Mouse (Mus musculus) stomach, embryonic 15.5 days (tissue): ENCODE measurements at regions not wholly inside any gene's neighbourhood (a gene's known extent, or its start where the extent isn't known, plus 50 kb on each side); places are given as distances from the start of the nearest gene placed in this dataset.

Source experiments
- ATAC-seq: fragments of 200-750 bp; cut with Nextera tagmentation; 2 replicates; pipeline ENCODE4 v1.8.0; 2017; ENCODE audit warnings: low read depth, moderate number of reproducible peaks, moderate TSS enrichment; ENCODE audit not compliant: insufficient read depth, low FRiP score
- H3K27ac ChIP-seq: fragments of 300-500 bp; sonication (generic); 2 replicates; pipeline ENCODE4 v1.5.1; 2015; ENCODE audit warnings: mild to moderate bottlenecking, inconsistent platforms
- H3K27me3 ChIP-seq: fragments of 300-500 bp; sonication (generic); replicated peaks from 2 replicates; pipeline ENCODE4 v1.6.1; 2015; ENCODE audit warnings: inconsistent platforms
- H3K36me3 ChIP-seq: fragments of 300-500 bp; sonication (generic); 2 replicates; pipeline ENCODE4 v1.6.1; 2015; ENCODE audit warnings: inconsistent platforms
- H3K4me1 ChIP-seq: fragments of 300-500 bp; sonication (generic); 2 replicates; pipeline ENCODE4 v1.6.1; 2015; ENCODE audit warnings: inconsistent platforms
- H3K4me2 ChIP-seq: fragments of 300-500 bp; sonication (generic); 2 replicates; pipeline ENCODE4 v1.6.1; 2015; ENCODE audit warnings: mild to moderate bottlenecking, inconsistent platforms
- H3K4me3 ChIP-seq: fragments of 300-500 bp; sonication (generic); replicated peaks from 2 replicates; pipeline ENCODE4 v1.5.1; 2015; ENCODE audit warnings: inconsistent platforms
- H3K9ac ChIP-seq: fragments of 300-500 bp; sonication (generic); 2 replicates; pipeline ENCODE4 v1.6.1; 2015; ENCODE audit warnings: inconsistent platforms
- H3K9me3 ChIP-seq: fragments of 300-500 bp; sonication (generic); 2 replicates; pipeline ENCODE4 v1.6.1; 2016; ENCODE audit warnings: inconsistent platforms
- WGBS: fragments of 180-500 bp; shearing (Covaris S2); methylation state at CpG from one replicate; pipeline ENCODE4 v1.1.7; 2015; 5-methylcytosine and 5-hydroxymethylcytosine counted together

GRCm38 (mm10) chr13:45230804-45231203, 152.3 kb downstream of the Gm9817 start:
- no peak overlapping the region for H3K9ac ChIP-seq
- no peaks in the 10 kb centered on the region for H3K9me3 ChIP-seq
- 69% methylated on average over 2 of the region's 2 CpGs for WGBS
- no peak overlapping the region for H3K4me3 ChIP-seq
- no peak for ATAC-seq
- H3K36me3 ChIP-seq, result no peaks in the 10 kb centered on the region
- no peak overlapping the region for H3K4me2 ChIP-seq
- H3K27ac ChIP-seq, result no peak overlapping the region
- no peaks in the 10 kb centered on the region for H3K4me1 ChIP-seq
- H3K27me3 ChIP-seq, result no peaks in the 10 kb centered on the region

GRCm38 (mm10) chr13:45235236-45235635, 154.3 kb upstream of the Mylip start:
- Histone ChIP-seq H3K4me2 (no peak overlapping the region), H3K9ac (no peak overlapping the region), H3K27me3 (no peaks in the 10 kb centered on the region), H3K4me3 (no peak overlapping the region), H3K27ac (no peak overlapping the region), H3K4me1 (no peaks in the 10 kb centered on the region), H3K36me3 (no peaks in the 10 kb centered on the region), H3K9me3 (no peaks in the 10 kb centered on the region)
- 58% methylated on average over 5 of the region's 5 CpGs for WGBS
- no peak for ATAC-seq

- no peak overlapping the region for H3K4me2 ChIP-seq
- no peak overlapping the region for H3K4me3 ChIP-seq
- no peak for ATAC-seq
- H3K27me3 ChIP-seq, result no peaks in the 10 kb centered on the region
- H3K9ac ChIP-seq, result no peak overlapping the region
- 64% methylated on average over 7 of the region's 7 CpGs for WGBS
- no peak overlapping the region for H3K27ac ChIP-seq
- H3K36me3 ChIP-seq, result no peaks in the 10 kb centered on the region
- no peaks in the 10 kb centered on the region for H3K9me3 ChIP-seq
- no peaks in the 10 kb centered on the region for H3K4me1 ChIP-seq
These were observed 151.3 kb upstream of the Mylip start for GRCm38 (mm10) chr13:45238258-45238657.

GRCm38 (mm10) chr13:45239153-45239552, 150.4 kb upstream of the Mylip start:
- WGBS, result 56% methylated on average over 9 of the region's 9 CpGs
- Histone ChIP-seq H3K27ac (no peak overlapping the region), H3K27me3 (no peaks in the 10 kb centered on the region), H3K9me3 (no peaks in the 10 kb centered on the region), H3K4me3 (no peak overlapping the region), H3K4me2 (no peak overlapping the region), H3K9ac (no peak overlapping the region), H3K36me3 (no peaks in the 10 kb centered on the region), H3K4me1 (no peaks in the 10 kb centered on the region)
- no peak for ATAC-seq

- H3K4me1 ChIP-seq, result no peaks in the 10 kb centered on the region
- ATAC-seq, result no peak
- H3K36me3 ChIP-seq, result no peaks in the 10 kb centered on the region
- no peak overlapping the region for H3K27ac ChIP-seq
- H3K4me2 ChIP-seq, result no peak overlapping the region
- H3K27me3 ChIP-seq, result no peaks in the 10 kb centered on the region
- H3K9ac ChIP-seq, result no peak overlapping the region
- 85% methylated on average over 13 of the region's 13 CpGs for WGBS
- no peak overlapping the region for H3K4me3 ChIP-seq
- H3K9me3 ChIP-seq, result no peaks in the 10 kb centered on the region
These were observed 149.4 kb upstream of the Mylip start for GRCm38 (mm10) chr13:45240009-45240653.

- Histone ChIP-seq H3K4me2 (no peak overlapping the region), H3K4me3 (no peak overlapping the region), H3K9ac (no peak overlapping the region), H3K4me1 (no peaks in the 10 kb centered on the region), H3K36me3 (no peaks in the 10 kb centered on the region), H3K27me3 (no peaks in the 10 kb centered on the region), H3K27ac (no peak overlapping the region), H3K9me3 (no peaks in the 10 kb centered on the region)
- WGBS, result 76% methylated on average over 3 of the region's 3 CpGs
- no peak for ATAC-seq
These were observed 147.3 kb upstream of the Mylip start for GRCm38 (mm10) chr13:45242261-45242660.

- Histone ChIP-seq H3K4me1 (no peaks in the 10 kb centered on the region), H3K27ac (no peak overlapping the region), H3K4me3 (no peak overlapping the region), H3K9ac (no peak overlapping the region), H3K36me3 (no peaks in the 10 kb centered on the region), H3K27me3 (no peaks in the 10 kb centered on the region), H3K4me2 (no peak overlapping the region), H3K9me3 (no peaks in the 10 kb centered on the region)
- 75% methylated on average over 12 of the region's 12 CpGs for WGBS
- ATAC-seq, result no peak
These were observed 146.8 kb upstream of the Mylip start for GRCm38 (mm10) chr13:45242750-45243149.

- H3K4me1 ChIP-seq, result no peaks in the 10 kb centered on the region
- no peak for ATAC-seq
- H3K4me2 ChIP-seq, result no peak overlapping the region
- 65% methylated on average over 5 of the region's 5 CpGs for WGBS
- no peak overlapping the region for H3K4me3 ChIP-seq
- H3K27ac ChIP-seq, result no peak overlapping the region
- H3K36me3 ChIP-seq, result no peaks in the 10 kb centered on the region
- no peaks in the 10 kb centered on the region for H3K27me3 ChIP-seq
- no peak overlapping the region for H3K9ac ChIP-seq
- H3K9me3 ChIP-seq, result no peaks in the 10 kb centered on the region
These were observed 143.9 kb upstream of the Mylip start for GRCm38 (mm10) chr13:45245651-45246050.

GRCm38 (mm10) chr13:45246341-45246740, 143.2 kb upstream of the Mylip start:
- H3K4me2 ChIP-seq, result no peak overlapping the region
- no peaks in the 10 kb centered on the region for H3K27me3 ChIP-seq
- ATAC-seq, result no peak
- H3K4me3 ChIP-seq, result no peak overlapping the region
- no peaks in the 10 kb centered on the region for H3K4me1 ChIP-seq
- H3K36me3 ChIP-seq, result no peaks in the 10 kb centered on the region
- no peak overlapping the region for H3K9ac ChIP-seq
- no peak overlapping the region for H3K27ac ChIP-seq
- no peaks in the 10 kb centered on the region for H3K9me3 ChIP-seq
- 38% methylated on average over 2 of the region's 2 CpGs for WGBS

- H3K27ac ChIP-seq, result no peak overlapping the region
- no peaks in the 10 kb centered on the region for H3K36me3 ChIP-seq
- H3K4me3 ChIP-seq, result no peak overlapping the region
- no peak overlapping the region for H3K9ac ChIP-seq
- no peak overlapping the region for H3K4me2 ChIP-seq
- 76% methylated on average over 1 of the region's 1 CpGs for WGBS
- H3K27me3 ChIP-seq, result no peaks in the 10 kb centered on the region
- H3K9me3 ChIP-seq, result no peaks in the 10 kb centered on the region
- H3K4me1 ChIP-seq, result no peaks in the 10 kb centered on the region
- ATAC-seq, result no peak
These were observed 139.5 kb upstream of the Mylip start for GRCm38 (mm10) chr13:45250028-45250427.

GRCm38 (mm10) chr13:45251068-45251467, 138.5 kb upstream of the Mylip start:
- no peak overlapping the region for H3K4me2 ChIP-seq
- H3K36me3 ChIP-seq, result no peaks in the 10 kb centered on the region
- no peaks in the 10 kb centered on the region for H3K27me3 ChIP-seq
- H3K9me3 ChIP-seq, result no peaks in the 10 kb centered on the region
- no peaks in the 10 kb centered on the region for H3K4me1 ChIP-seq
- ATAC-seq, result no peak
- no peak overlapping the region for H3K27ac ChIP-seq
- no peak overlapping the region for H3K4me3 ChIP-seq
- WGBS, result 40% methylated on average over 3 of the region's 3 CpGs
- no peak overlapping the region for H3K9ac ChIP-seq

GRCm38 (mm10) chr13:45252126-45252525, 137.4 kb upstream of the Mylip start:
- Histone ChIP-seq H3K27me3 (no peaks in the 10 kb centered on the region), H3K27ac (no peak overlapping the region), H3K9me3 (no peaks in the 10 kb centered on the region), H3K4me2 (no peak overlapping the region), H3K9ac (no peak overlapping the region), H3K4me3 (no peak overlapping the region), H3K36me3 (no peaks in the 10 kb centered on the region), H3K4me1 (no peaks in the 10 kb centered on the region)
- 40% methylated on average over 3 of the region's 3 CpGs for WGBS
- ATAC-seq, result no peak

GRCm38 (mm10) chr13:45253221-45253620, 136.3 kb upstream of the Mylip start:
- no peak overlapping the region for H3K9ac ChIP-seq
- ATAC-seq, result no peak
- H3K27me3 ChIP-seq, result no peaks in the 10 kb centered on the region
- no peaks in the 10 kb centered on the region for H3K36me3 ChIP-seq
- 57% methylated on average over 2 of the region's 2 CpGs for WGBS
- no peak overlapping the region for H3K27ac ChIP-seq
- no peak overlapping the region for H3K4me2 ChIP-seq
- no peaks in the 10 kb centered on the region for H3K9me3 ChIP-seq
- H3K4me3 ChIP-seq, result no peak overlapping the region
- H3K4me1 ChIP-seq, result no peaks in the 10 kb centered on the region
